Mouse (Mus musculus) liver, adult 2 months (tissue): ENCODE measurements at regions not wholly inside any gene's neighbourhood (a gene's known extent, or its start where the extent isn't known, plus 50 kb on each side); places are given as distances from the start of the nearest gene placed in this dataset.

ENCODE experiments used
- DNase-seq: peaks from one replicate; pipeline ENCODE4 v3.0.0-alpha.2; 2011; ENCODE audit warnings: low read depth, low spot score; ENCODE audit errors: extremely low read depth
- H3K27ac ChIP-seq: fragments of 200-500 bp; replicated peaks from 2 replicates; pipeline ENCODE4 v1.5.1; 2012; ENCODE audit warnings: low read depth, mild to moderate bottlenecking, control low read depth, inconsistent platforms, low read length; ENCODE audit not compliant: insufficient read depth
- H3K27me3 ChIP-seq: fragments of 200-500 bp; 2 replicates; pipeline ENCODE4 v1.6.1; 2012; ENCODE audit warnings: mild to moderate bottlenecking, moderate library complexity, low read length, inconsistent platforms; ENCODE audit not compliant: control insufficient read depth, insufficient read depth
- H3K36me3 ChIP-seq: fragments of 200-500 bp; 2 replicates; pipeline ENCODE4 v1.6.1; 2012; ENCODE audit warnings: low read length, inconsistent platforms; ENCODE audit not compliant: control insufficient read depth, insufficient read depth
- H3K4me1 ChIP-seq: fragments of 200-500 bp; 2 replicates; pipeline ENCODE4 v1.6.1; 2011; ENCODE audit warnings: low read length; ENCODE audit not compliant: control insufficient read depth, insufficient read depth
- H3K4me3 ChIP-seq: fragments of 200-500 bp; 2 replicates; pipeline ENCODE4 v1.5.1; 2011; ENCODE audit warnings: low read depth, mild to moderate bottlenecking, control low read depth, low read length, moderate library complexity; ENCODE audit not compliant: insufficient read depth
- H3K79me2 ChIP-seq: fragments of 200-500 bp; 2 replicates; pipeline ENCODE4 v1.6.1; 2012; ENCODE audit warnings: inconsistent platforms, mild to moderate bottlenecking, low read length, moderate library complexity; ENCODE audit not compliant: control insufficient read depth, insufficient read depth
- H3K9ac ChIP-seq: fragments of 200-500 bp; 2 replicates; pipeline ENCODE4 v1.6.1; 2012; ENCODE audit warnings: low read depth, mild to moderate bottlenecking, control low read depth, inconsistent platforms, low read length
- CTCF ChIP-seq: fragments of 200-500 bp; IDR thresholded peaks from 2 replicates; pipeline ENCODE4 v1.5.1; 2011; ENCODE audit warnings: low read depth, low read length, control low read depth
- POLR2A ChIP-seq: fragments of 200-500 bp; IDR thresholded peaks from 2 replicates; pipeline ENCODE4 v1.6.1; 2011; ENCODE audit warnings: low read length, control low read depth; ENCODE audit not compliant: insufficient read depth; ENCODE audit errors: extremely low read depth
- WGBS: fragments of 180-500 bp; shearing (Covaris S2); methylation state at CpG from one replicate; pipeline ENCODE4 v1.1.7; 2018; 5-methylcytosine and 5-hydroxymethylcytosine counted together

DNA sequence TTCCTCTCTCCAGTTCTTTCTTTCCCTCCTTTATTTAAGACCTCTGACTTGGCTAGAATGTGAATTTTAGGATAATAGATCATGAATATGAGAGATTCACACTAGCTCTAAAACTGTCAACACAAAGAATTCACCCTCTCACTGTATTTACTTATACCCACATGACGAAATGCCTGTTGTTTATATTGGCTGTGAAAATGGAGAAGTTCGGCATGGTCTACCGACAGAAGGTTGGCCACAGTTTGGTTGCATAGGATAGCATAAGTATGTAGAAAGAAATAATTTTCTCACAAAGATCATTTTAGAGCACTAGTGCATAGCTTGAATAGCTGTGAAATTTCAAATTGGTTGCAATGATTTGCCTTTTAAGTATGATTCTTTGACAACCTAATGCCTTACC is 237.2 kb upstream of the Prdm1 start:
- Histone ChIP-seq H3K27me3 (no peaks in the 10 kb centered on the region), H3K9ac (no peak overlapping the region), H3K79me2 (no peaks in the 10 kb centered on the region), H3K4me1 (peaks cover 7% of the 10 kb centered on the region; the same call in 1 of the 2 replicates), H3K4me3 (no peak overlapping the region), H3K27ac (no peak overlapping the region), H3K36me3 (no peaks in the 10 kb centered on the region)
- WGBS, result 15% methylated on average over 3 of the region's 3 CpGs
- TF ChIP-seq POLR2A, result no peak
- peak; percentile 81 for DNase-seq

DNA sequence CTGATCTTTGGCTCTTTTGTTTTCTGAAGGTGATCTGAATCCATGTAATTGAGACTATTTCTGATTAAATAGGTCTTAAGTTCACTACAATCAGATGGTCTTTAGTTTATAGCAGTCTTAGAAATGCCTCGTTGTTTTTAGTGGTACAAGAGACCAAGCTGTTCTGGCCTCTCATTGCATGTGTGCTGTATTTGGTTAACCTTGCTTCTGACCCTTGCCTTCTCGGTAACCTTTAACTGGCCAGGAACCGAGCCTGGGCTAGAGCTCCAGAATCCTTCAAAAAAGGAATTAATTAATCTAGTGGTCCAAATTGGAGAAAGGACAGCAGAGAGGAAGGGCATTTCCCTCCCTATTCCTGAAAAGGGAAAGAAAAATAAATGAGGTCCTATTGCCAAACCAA is 234.8 kb upstream of the Prdm1 start:
- peaks cover 7% of the 10 kb centered on the region; the same call in 1 of the 2 replicates for H3K4me1 ChIP-seq
- peak; percentile 77 for DNase-seq
- H3K27me3 ChIP-seq, result no peaks in the 10 kb centered on the region
- H3K36me3 ChIP-seq, result no peaks in the 10 kb centered on the region
- no peaks in the 10 kb centered on the region for H3K79me2 ChIP-seq
- H3K9ac ChIP-seq, result no peak overlapping the region
- H3K4me3 ChIP-seq, result no peak overlapping the region
- H3K27ac ChIP-seq, result no peak overlapping the region
- 13% methylated on average over 3 of the region's 3 CpGs for WGBS
- TF ChIP-seq POLR2A (no peak), CTCF (no peak)

DNA sequence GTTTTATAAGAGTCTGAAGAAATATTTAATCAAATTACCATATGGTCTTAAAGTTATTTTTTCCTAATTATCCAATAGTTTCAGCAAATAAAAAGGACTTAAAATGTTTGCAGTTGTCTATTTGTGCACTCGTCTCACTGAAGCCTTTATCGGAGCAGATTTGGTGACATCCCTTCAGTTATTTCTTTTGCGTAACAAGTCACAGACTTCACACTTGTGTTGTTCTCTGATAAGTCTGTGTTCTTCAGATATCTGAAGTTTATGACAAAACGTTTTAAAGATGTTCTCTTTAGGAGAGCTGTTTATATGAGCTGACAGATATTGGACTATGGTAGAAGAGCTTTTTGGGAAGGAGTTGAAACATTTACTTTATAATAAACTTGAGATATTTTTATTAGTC is 233.8 kb upstream of the Prdm1 start:
- TF ChIP-seq CTCF, result no peak
- TF ChIP-seq POLR2A, result no peak
- H3K27ac ChIP-seq, result no peak overlapping the region
- no peak for DNase-seq
- H3K36me3 ChIP-seq, result no peaks in the 10 kb centered on the region
- 75% methylated on average over 4 of the region's 4 CpGs for WGBS
- no peaks in the 10 kb centered on the region for H3K27me3 ChIP-seq
- no peak overlapping the region for H3K4me3 ChIP-seq
- no peak overlapping the region for H3K9ac ChIP-seq
- H3K4me1 ChIP-seq, result peaks cover 7% of the 10 kb centered on the region; the same call in 1 of the 2 replicates
- no peaks in the 10 kb centered on the region for H3K79me2 ChIP-seq

DNA sequence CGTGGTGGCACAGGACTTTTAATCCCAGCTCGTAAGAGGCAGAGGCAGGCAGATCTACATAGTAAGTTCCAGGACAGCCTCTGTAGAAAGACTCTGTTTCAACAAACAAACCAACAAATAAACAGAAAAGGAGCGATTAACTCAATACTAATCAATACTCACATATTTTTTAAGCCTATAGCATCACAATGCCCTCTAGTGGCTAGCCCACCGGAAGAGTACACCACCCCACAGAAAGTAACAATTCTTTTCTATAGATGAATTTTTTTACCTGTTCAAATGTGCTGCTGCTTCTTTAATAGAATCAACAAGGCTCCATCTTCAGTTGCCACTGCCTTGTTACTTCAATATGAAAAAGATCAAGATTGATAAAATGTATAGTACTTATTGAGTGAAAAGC is 233.0 kb upstream of the Prdm1 start:
- Histone ChIP-seq H3K36me3 (no peaks in the 10 kb centered on the region), H3K27me3 (no peaks in the 10 kb centered on the region), H3K79me2 (no peaks in the 10 kb centered on the region), H3K9ac (no peak overlapping the region), H3K4me1 (peaks cover 7% of the 10 kb centered on the region; the same call in 1 of the 2 replicates), H3K27ac (no peak overlapping the region), H3K4me3 (no peak overlapping the region)
- 47% methylated on average over 4 of the region's 4 CpGs for WGBS
- TF ChIP-seq CTCF, result no peak
- TF ChIP-seq POLR2A, result no peak
- DNase-seq, result peak; percentile 15

DNA sequence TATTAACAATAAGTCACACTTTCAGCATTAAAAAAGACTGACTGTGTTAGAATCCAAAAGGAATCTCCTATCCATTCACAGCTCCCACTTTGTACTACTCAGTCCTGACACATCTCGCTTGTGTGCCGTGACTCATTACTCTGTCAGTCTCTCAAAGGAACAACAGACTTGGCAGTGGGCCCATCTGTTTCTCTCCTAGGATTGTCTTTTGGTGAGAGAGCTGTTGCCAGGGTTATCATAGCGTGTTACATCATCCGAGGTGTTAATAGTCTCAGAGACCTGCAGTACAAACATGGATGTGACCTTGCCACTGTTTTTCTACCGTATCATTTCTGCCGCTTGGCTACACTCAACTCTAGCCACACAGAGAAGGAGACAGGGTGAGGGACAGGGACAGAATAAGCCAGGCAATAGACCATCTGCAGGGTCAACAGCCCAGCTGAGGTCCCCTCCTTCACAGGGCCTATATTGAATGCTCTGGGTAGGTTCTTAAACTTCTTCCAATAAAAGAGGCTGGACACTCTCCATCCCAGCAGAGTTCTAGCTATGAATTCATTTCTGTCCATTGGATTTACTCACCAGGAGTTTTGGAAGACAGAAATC is 227.2 kb upstream of the Prdm1 start:
- Histone ChIP-seq H3K27me3 (no peaks in the 10 kb centered on the region; the same call in 1 of the 2 replicates), H3K4me1 (no peaks in the 10 kb centered on the region; the same call in 1 of the 2 replicates), H3K27ac (no peak overlapping the region), H3K9ac (no peak overlapping the region), H3K36me3 (no peaks in the 10 kb centered on the region), H3K4me3 (no peak overlapping the region), H3K79me2 (no peaks in the 10 kb centered on the region)
- TF ChIP-seq POLR2A (no peak), CTCF (no peak)
- 7% methylated on average over 6 of the region's 6 CpGs for WGBS
- peak; percentile 79 for DNase-seq

DNA sequence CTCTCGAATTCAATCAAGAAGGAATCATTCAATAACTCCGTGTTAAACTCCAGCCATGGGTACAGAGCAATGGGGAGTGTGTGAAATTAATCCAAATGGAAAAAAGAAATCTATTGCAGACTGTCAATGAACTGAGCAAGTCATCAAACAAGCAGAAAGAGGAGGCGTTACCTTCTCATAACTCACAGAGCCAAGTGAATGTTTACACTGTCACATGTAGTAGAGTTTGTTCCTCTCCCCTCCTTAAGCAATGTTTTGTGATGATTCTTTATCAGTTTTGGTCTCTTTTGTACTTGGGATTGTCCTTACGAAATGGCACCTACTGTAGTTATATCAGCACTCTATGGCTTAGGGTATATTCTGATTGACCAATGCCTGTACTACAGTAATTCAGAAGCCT is 226.6 kb upstream of the Prdm1 start:
- no peak overlapping the region for H3K4me3 ChIP-seq
- no peak overlapping the region for H3K27ac ChIP-seq
- H3K4me1 ChIP-seq, result no peaks in the 10 kb centered on the region; the same call in 1 of the 2 replicates
- DNase-seq, result peak; percentile 83
- 17% methylated on average over 4 of the region's 4 CpGs for WGBS
- TF ChIP-seq CTCF, result no peak
- TF ChIP-seq POLR2A, result no peak
- H3K27me3 ChIP-seq, result no peaks in the 10 kb centered on the region; the same call in 1 of the 2 replicates
- no peaks in the 10 kb centered on the region for H3K79me2 ChIP-seq
- no peaks in the 10 kb centered on the region for H3K36me3 ChIP-seq
- no peak overlapping the region for H3K9ac ChIP-seq
